Mouse (Mus musculus) liver, postnatal 0 days (tissue): Measurements from ENCODE around the gene Asb15. TPM values are rescaled to one million over a fixed set of nuclear protein-coding genes. Genes with fewer than 3 reads are reported as not detected.

ENCODE experiments used
- ATAC-seq: fragments of 200-750 bp; cut with Nextera tagmentation; 2 replicates; pipeline ENCODE4 v1.8.0; 2017; ENCODE audit warnings: mild to moderate bottlenecking, moderate library complexity
- DNase-seq: peaks from one replicate; pipeline ENCODE4 v3.0.0-alpha.2; 2016
- H3K27ac ChIP-seq: fragments of 300-500 bp; sonication (generic); 2 replicates; pipeline ENCODE4 v1.5.1; 2014; ENCODE audit warnings: antibody characterized with exemption, moderate library complexity, mild to moderate bottlenecking, low read depth
- H3K27me3 ChIP-seq: fragments of 300-500 bp; sonication (generic); 2 replicates; pipeline ENCODE4 v1.6.1; 2014; ENCODE audit warnings: low read length, control low read depth, mixed read lengths; ENCODE audit not compliant: insufficient read depth
- H3K36me3 ChIP-seq: fragments of 300-500 bp; sonication (generic); replicated peaks from 2 replicates; pipeline ENCODE4 v1.6.1; 2014; ENCODE audit warnings: mild to moderate bottlenecking, control low read depth, low read length, moderate library complexity, mixed read lengths; ENCODE audit not compliant: insufficient read depth
- H3K4me1 ChIP-seq: fragments of 300-500 bp; sonication (generic); 2 replicates; pipeline ENCODE4 v1.6.1; 2014; ENCODE audit warnings: antibody characterized with exemption, mild to moderate bottlenecking, control low read depth; ENCODE audit not compliant: insufficient read depth
- H3K4me2 ChIP-seq: fragments of 300-500 bp; sonication (generic); 2 replicates; pipeline ENCODE4 v1.6.1; 2014; ENCODE audit warnings: low read depth, mild to moderate bottlenecking, low read length, moderate library complexity, mixed read lengths
- H3K4me3 ChIP-seq: fragments of 300-500 bp; sonication (generic); 2 replicates; pipeline ENCODE4 v1.5.1; 2014; ENCODE audit warnings: low read depth, low read length
- H3K9ac ChIP-seq: fragments of 300-500 bp; sonication (generic); replicated peaks from 2 replicates; pipeline ENCODE4 v1.6.1; 2014; ENCODE audit warnings: mild to moderate bottlenecking, moderate library complexity
- H3K9me3 ChIP-seq: fragments of 300-500 bp; sonication (generic); 2 replicates; pipeline ENCODE4 v1.6.1; 2016; ENCODE audit warnings: mild to moderate bottlenecking, control low read depth, low read length, mixed read lengths
- CTCF ChIP-seq: sonication (generic); IDR thresholded peaks from 2 replicates; pipeline ENCODE4 v1.5.1; 2016; ENCODE audit warnings: antibody characterized with exemption, low read depth
- EP300 ChIP-seq: IDR thresholded peaks from 2 replicates; pipeline ENCODE4 v1.6.1; 2016; ENCODE audit warnings: antibody characterized with exemption, low read depth, mild to moderate bottlenecking
- WGBS: fragments of 180-500 bp; shearing (Covaris S2); extraction: QIAGEN DNeasy Blood & Tissue Kit; methylation state at CpG from one replicate; pipeline ENCODE4 v1.1.7; 2014; ENCODE audit not compliant: insufficient replicate concordance; 5-methylcytosine and 5-hydroxymethylcytosine counted together
- polyA plus RNA-seq: library from polyadenylated mRNA; unstranded; fragments of >200 nt; fragmentation: Nextera tagmentation; extraction: Ambion mirVana; gene quantifications from 2 replicates; pipeline ENCODE4 v1.2.1, GENCODE M21; 2015

Asb15 gene
- polyA plus RNA-seq, 1 experiment from 2014 or later = not detected

GRCm38 (mm10) chr6:24612074-24612755, 84.3 kb downstream of the Asb15 start:
- ATAC-seq (no peak), DNase-seq (no peak)
- no peak overlapping the region for H3K4me3 ChIP-seq
- no peak overlapping the region for H3K9ac ChIP-seq
- H3K27ac ChIP-seq = no peak overlapping the region
- H3K4me2 ChIP-seq = no peak overlapping the region
- H3K9me3 ChIP-seq = no peaks in the 10 kb centered on the region
- H3K36me3 ChIP-seq = peaks cover 33% of the 10 kb centered on the region
- WGBS = 82% methylated on average over 7 of the region's 7 CpGs
- no peaks in the 10 kb centered on the region for H3K4me1 ChIP-seq
- TF ChIP-seq EP300 (no peak), CTCF (no peak)
- no peaks in the 10 kb centered on the region for H3K27me3 ChIP-seq

- no peaks in the 10 kb centered on the region for H3K9me3 ChIP-seq
- H3K9ac ChIP-seq = no peak overlapping the region
- H3K36me3 ChIP-seq = peaks cover 44% of the 10 kb centered on the region
- no peak overlapping the region for H3K27ac ChIP-seq
- DNase-seq (no peak), ATAC-seq (no peak)
- H3K27me3 ChIP-seq = no peaks in the 10 kb centered on the region
- 93% methylated on average over 6 of the region's 6 CpGs for WGBS
- no peaks in the 10 kb centered on the region for H3K4me1 ChIP-seq
- TF ChIP-seq CTCF = no peak
- TF ChIP-seq EP300 = no peak
- no peak overlapping the region for H3K4me3 ChIP-seq
- H3K4me2 ChIP-seq = no peak overlapping the region
These were observed 85.4 kb downstream of the Asb15 start for GRCm38 (mm10) chr6:24613346-24613745.

DNA sequence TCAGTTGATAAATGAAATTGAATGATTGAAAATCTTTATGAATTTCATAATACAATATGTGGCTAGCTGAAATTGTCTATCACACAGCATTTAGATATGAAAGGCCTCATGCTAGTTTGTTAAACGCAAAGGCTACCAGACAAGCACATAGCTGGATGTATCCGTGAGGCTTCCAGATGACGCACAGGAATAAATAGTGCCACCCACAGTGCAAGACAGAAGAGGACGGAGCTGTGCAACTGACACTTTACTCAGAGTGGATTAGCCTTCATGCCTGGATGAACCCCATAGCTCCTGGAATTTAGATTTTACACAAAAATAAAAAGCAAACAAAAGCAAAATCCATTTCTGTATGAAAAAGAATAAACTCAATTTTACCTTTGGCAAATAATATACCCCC, 86.0 kb downstream of the Asb15 start:
- TF ChIP-seq EP300 (no peak), CTCF (no peak)

GRCm38 (mm10) chr6:24616746-24617145, 88.8 kb downstream of the Asb15 start:
- no peaks in the 10 kb centered on the region for H3K27me3 ChIP-seq
- no peaks in the 10 kb centered on the region for H3K4me1 ChIP-seq
- DNase-seq (no peak), ATAC-seq (no peak)
- no peak overlapping the region for H3K4me2 ChIP-seq
- H3K36me3 ChIP-seq = peaks cover 54% of the 10 kb centered on the region
- no peak for TF ChIP-seq CTCF
- TF ChIP-seq EP300 = no peak
- no peak overlapping the region for H3K9ac ChIP-seq
- H3K4me3 ChIP-seq = no peak overlapping the region
- no peaks in the 10 kb centered on the region for H3K9me3 ChIP-seq
- 91% methylated on average over 4 of the region's 4 CpGs for WGBS
- no peak overlapping the region for H3K27ac ChIP-seq

More for the DNA sequence above, 86.0 kb downstream of the Asb15 start:
- DNase-seq (no peak), ATAC-seq (no peak)
- H3K4me2 ChIP-seq = no peak overlapping the region
- WGBS = 90% methylated on average over 4 of the region's 4 CpGs
- H3K4me3 ChIP-seq = no peak overlapping the region
- H3K27me3 ChIP-seq = no peaks in the 10 kb centered on the region
- H3K9ac ChIP-seq = no peak overlapping the region
- peaks cover 44% of the 10 kb centered on the region for H3K36me3 ChIP-seq
- H3K27ac ChIP-seq = no peak overlapping the region
- no peaks in the 10 kb centered on the region for H3K4me1 ChIP-seq
- no peaks in the 10 kb centered on the region for H3K9me3 ChIP-seq

GRCm38 (mm10) chr6:24619285-24620045, 91.5 kb downstream of the Asb15 start:
- Histone ChIP-seq H3K27ac (no peak overlapping the region), H3K27me3 (no peaks in the 10 kb centered on the region), H3K4me2 (no peak overlapping the region), H3K9ac (no peak overlapping the region), H3K36me3 (peaks cover 47% of the 10 kb centered on the region), H3K9me3 (no peaks in the 10 kb centered on the region), H3K4me3 (no peak overlapping the region), H3K4me1 (no peaks in the 10 kb centered on the region)
- DNase-seq (no peak), ATAC-seq (no peak)
- 68% methylated on average over 6 of the region's 6 CpGs for WGBS
- TF ChIP-seq EP300 (no peak), CTCF (no peak)

DNA sequence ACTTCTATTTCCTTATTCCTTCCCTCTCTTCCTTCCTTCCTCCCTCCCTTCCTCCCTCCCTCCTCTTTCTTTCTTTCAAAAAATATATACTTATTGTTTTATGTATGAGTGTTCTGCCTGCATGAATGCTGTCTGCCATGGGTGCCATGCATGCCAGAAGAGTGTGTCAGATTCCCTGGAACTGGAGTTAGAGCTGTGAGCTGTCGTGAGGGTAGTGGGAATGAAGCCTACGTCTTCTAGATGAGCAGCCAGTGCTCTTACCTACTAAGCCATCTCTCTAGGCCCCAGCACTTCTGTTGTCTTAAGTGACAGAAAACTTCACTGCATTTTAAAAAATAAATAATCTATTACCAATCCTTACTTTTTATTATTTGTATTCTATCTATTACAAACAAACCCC, 93.0 kb downstream of the Asb15 start:
- Histone ChIP-seq H3K4me3 (no peak overlapping the region), H3K9ac (no peak overlapping the region), H3K4me1 (no peaks in the 10 kb centered on the region), H3K4me2 (no peak overlapping the region), H3K9me3 (no peaks in the 10 kb centered on the region), H3K36me3 (peaks cover 43% of the 10 kb centered on the region), H3K27ac (no peak overlapping the region), H3K27me3 (no peaks in the 10 kb centered on the region)
- DNase-seq = no peak
- TF ChIP-seq CTCF (no peak), EP300 (no peak)
- 82% methylated on average over 2 of the region's 2 CpGs for WGBS
- no peak for ATAC-seq
